Comparison of ENCODE assay signal across 10 mouse cellular contexts in genomic region chr12:108490954-108491353, GRCm38 (mm10).
DNase-seq lines count a peak whose midpoint lies in the region; ATAC-seq and TF ChIP-seq lines count a peak whose summit lies in the region.
"Had no signal": no experiment of that assay in that cellular context is flagged by ENCODE, and none has a peak within 500 bp of the region (broad histone marks: within the 10 kb centered on the region; RNA-seq: fewer than 3 reads in every experiment).

No protein-coding gene starts in this region.

- no peak overlapping the region for H3K4me3 ChIP-seq in lung, adult 2 months (replicated peaks; ENCODE audit: extremely low read depth, low read depth, low read length)
- H3K4me3 ChIP-seq in embryonic fibroblast, embryonic 13.5 days (ENCODE audit: insufficient read depth, low read length), result no peak overlapping the region
- H3K4me3 ChIP-seq: kidney, embryonic 15.5 days; liver, embryonic 15.5 days had no signal

- 60% methylated on average over 7 of the region's 7 CpGs for WGBS in lung, adult 2 months

- peak; percentile 36; the same call in 1 of the 2 replicates for TF ChIP-seq CTCF in lung, adult 2 months (IDR thresholded peaks at IDR 0.05; ENCODE audit: insufficient read depth, low read length)
- TF ChIP-seq CTCF in embryonic fibroblast, embryonic 13.5 days (IDR thresholded peaks at IDR 0.05; ENCODE audit: borderline replicate concordance, insufficient read depth, low read length), result peak; percentile 15; the same call in 1 of the 2 replicates

- DNase-seq in CD4-positive, CD25-positive, alpha-beta regulatory T cell, adult 2 months (ENCODE audit: low read depth, low spot score), result peak; percentile 8
- no peak for DNase-seq in lung, adult 2 months
- no peak for DNase-seq in lung, postnatal 36 days
- peak; percentile 77 for DNase-seq in retina, postnatal 1 day
- no peak for DNase-seq in thymus, postnatal 25 days
- DNase-seq in right cerebral cortex, adult 2 months (ENCODE audit: low spot score in 2 of 2), result no peak

- TF ChIP-seq POLR2A in lung, adult 2 months (IDR thresholded peaks at IDR 0.05; ENCODE audit: borderline replicate concordance, extremely low read depth, low read depth, low read length), result no peak
- no peak for TF ChIP-seq POLR2A in embryonic fibroblast, embryonic 13.5 days (IDR thresholded peaks at IDR 0.05; ENCODE audit: low read depth, low read length)

- H3K27ac ChIP-seq in embryonic fibroblast, embryonic 13.5 days (ENCODE audit: insufficient read depth, low read length), result no peak overlapping the region
- H3K27ac ChIP-seq: kidney, embryonic 15.5 days; liver, embryonic 15.5 days had no signal

- no peak for ATAC-seq in CD4-positive, CD25-positive, alpha-beta regulatory T cell, adult 4 months

- H3K4me1 ChIP-seq in lung, adult 2 months (ENCODE audit: control insufficient read depth, insufficient read depth, low read length), result 0 out of 2 replicates have a peak, but pooled peaks cover 2% of the 10 kb centered on the region
- H3K4me1 ChIP-seq in embryonic fibroblast, embryonic 13.5 days (ENCODE audit: control insufficient read depth, insufficient read depth, low read length), result peaks cover 6% of the 10 kb centered on the region
- H3K4me1 ChIP-seq: liver, embryonic 15.5 days had no signal

Comparison
In these comparisons a context has a peak if more than half of its experiments do, and no peak if none do; other contexts are left out.
1. DNase-seq: peak in CD4-positive, CD25-positive, alpha-beta regulatory T cell, adult 2 months (single experiment) and retina, postnatal 1 day (single experiment); none in lung, adult 2 months (single experiment), lung, postnatal 36 days (single experiment), thymus, postnatal 25 days (single experiment) and right cerebral cortex, adult 2 months (0 of 2).